Mouse (Mus musculus) 3T3-L1 (cell line): ENCODE measurements at regions not wholly inside any gene's neighbourhood (a gene's known extent, or its start where the extent isn't known, plus 50 kb on each side); places are given as distances from the start of the nearest gene placed in this dataset.
"Not testable (repeated sequence)": the region's sequence is repeated elsewhere in the genome, so short reads cannot be mapped to it uniquely, and the experiment has no call there.

ENCODE experiments used
- DNase-seq: peaks from one replicate; pipeline ENCODE4 v3.0.0-alpha.2; 2015; ENCODE audit warnings: low read depth, low spot score

DNA sequence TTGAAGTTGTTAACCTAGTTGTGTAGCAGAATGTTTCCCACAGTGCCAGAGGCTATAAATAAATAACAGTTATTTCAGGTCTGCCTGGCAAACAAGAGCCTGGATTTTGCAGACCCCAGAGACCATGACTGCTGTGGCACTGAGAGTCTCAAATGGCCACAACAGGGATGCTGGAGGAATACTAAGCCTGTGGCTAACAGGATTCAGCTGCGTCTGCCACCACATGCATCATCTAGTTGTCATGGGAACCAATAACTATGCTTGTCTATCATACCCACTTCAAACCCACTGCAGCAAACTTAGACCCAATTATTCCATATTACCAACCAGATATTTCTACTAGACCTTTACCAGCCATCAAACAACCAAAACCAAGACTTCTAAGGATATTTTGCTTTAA, 385.4 kb downstream of the Mat2b start:
- DNase-seq, result no peak

DNA sequence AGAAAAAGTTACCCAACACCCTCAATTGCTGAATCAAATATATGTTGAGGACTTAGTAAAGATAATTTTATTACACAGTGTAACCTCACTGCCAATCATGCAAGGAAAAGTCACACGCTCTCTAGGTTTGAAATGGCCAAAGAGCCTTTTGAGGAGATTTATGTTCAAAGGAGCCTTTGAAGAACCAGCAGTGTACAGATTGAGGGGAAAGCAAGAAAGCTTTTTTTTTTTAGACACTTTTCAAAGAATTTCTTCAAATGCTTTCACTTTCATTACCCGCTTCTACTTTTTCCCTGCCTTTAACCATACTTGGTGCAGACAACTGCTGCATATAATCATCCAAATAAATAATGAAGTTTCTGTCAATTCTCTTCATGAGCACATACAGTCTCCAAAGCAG, 392.4 kb downstream of the Mat2b start:
- DNase-seq, result peak; percentile 15

DNA sequence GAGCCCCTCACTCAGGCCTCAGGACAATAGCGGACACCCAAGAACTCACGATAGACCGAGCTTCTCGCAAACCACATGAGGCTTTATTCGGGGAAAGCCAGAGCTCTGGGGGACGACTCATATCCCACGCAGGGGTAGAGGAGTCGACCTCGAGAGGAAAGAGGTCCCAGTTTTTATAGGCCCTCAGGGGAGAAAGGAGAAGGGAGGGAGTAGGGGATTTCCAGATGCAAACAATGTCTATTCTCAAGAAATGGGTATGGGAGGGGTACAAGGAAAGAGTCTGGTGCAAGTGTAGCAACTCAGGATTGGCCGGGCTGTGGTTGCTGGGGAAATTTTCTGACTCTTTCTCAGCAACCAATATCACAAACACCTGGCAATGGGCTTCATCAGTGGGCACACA, 395.0 kb downstream of the Mat2b start:
- DNase-seq, result not testable (repeated sequence)

DNA sequence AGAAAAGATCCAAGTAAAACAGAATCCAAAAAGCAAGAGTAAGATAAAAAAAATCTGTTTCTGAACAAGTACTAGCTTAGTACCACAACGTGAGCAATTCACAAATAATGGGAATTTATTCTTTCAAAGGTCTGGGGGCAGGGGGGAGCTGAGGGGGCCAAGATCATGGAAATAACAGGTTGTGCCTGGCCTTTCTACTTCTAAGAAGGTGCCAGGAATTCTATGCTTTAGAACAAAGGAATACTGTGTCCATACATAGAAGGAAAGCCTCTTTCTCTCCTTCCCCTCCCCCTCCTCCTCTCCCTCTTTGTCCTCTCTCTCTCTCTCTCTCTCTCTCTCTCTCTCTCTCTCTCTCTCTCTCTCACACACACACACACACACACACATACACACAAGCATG, 408.1 kb downstream of the Mat2b start:
- DNase-seq, result no peak

DNA sequence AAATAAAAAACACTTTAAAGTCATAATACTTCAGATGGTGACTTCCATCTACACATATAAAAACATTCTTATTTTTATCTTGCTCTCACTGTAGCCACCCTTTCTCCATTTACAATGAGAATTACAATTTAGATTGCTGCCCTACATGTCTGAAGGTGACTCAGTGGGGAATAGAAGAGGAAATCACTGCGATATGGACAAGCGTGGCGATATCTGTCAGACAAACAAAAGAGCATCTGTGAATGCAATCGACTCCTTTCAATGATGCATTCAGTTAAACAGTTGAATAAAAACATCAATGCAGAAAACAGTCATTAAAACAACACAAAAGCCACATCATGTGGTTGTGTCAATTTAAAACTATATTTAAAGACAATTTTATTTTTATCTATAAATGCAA, 408.6 kb downstream of the Mat2b start:
- no peak for DNase-seq

DNA sequence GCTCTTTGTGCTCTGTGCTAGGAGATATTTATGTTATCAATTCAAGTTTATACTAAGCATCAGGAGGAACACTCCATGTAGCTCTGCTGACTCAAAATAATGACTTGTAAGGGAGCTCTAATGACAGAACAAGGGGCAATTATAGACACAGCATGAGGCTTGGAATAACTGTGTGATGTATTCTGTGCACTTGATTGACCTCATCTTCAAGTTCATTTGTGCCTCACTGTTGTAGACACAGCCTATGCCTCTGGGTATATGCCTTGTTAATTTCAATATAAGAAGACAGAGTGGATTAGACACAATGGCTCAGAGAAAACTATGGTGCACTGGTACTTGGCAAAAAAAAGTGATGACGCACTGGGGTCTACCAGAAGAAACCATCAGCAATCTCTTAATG, 418.3 kb downstream of the Mat2b start:
- DNase-seq, result no peak

DNA sequence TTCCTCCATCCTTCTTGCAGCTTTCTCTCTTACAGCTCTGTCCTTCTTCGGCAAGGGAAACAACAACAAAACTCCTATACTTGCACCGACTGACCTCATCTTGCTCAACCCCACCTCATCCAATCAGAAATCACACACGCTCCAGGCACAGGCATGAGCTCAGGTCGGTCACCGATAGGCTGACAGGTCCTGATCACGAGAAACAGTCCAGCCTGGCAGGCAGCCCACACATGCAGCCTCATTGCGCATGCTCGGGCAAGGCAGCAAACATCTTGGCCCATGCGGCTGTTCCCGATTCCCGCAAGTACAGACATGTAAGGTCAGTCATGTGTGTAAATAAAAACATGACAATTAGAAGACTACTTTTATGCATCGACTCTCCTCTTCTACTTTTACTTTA, 441.9 kb downstream of the Mat2b start:
- no peak for DNase-seq

DNA sequence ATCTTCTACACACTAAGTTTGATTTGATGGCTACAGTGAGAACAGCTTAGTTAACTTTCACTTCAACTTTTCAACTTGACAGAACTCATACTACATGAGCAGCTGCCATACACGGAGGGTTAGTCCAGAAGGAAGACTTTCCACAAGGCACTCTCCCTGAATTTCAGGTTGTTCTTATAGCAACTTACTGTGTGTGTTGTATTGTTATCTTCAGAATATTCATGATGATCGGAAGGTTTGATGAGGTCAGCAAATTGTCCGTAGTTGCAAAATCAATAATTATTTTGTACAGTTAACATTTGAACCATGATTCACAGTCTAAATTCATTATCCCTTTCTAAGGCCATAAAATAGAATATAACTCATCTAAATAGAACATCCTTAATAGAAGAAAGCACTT, 442.6 kb downstream of the Mat2b start:
- no peak for DNase-seq

DNA sequence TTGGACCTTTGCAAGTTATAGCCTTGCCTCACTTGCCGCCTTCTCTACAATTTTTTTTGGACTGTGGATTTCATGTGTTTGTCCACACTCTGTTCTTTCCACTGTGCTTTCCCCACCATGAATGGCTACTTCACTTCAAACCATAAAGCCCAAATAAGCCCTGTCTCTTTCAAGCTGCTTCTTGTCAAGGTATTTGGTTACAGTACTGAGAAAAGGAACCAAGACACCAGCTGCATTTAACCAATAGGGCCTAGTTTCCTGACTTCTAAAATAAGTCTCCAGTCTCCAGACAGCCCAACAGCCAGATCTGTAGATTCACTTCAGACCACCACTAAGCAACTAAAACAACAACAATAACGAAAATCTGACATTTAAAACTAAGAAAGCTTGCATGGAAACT, 443.9 kb downstream of the Mat2b start:
- DNase-seq, result no peak

DNA sequence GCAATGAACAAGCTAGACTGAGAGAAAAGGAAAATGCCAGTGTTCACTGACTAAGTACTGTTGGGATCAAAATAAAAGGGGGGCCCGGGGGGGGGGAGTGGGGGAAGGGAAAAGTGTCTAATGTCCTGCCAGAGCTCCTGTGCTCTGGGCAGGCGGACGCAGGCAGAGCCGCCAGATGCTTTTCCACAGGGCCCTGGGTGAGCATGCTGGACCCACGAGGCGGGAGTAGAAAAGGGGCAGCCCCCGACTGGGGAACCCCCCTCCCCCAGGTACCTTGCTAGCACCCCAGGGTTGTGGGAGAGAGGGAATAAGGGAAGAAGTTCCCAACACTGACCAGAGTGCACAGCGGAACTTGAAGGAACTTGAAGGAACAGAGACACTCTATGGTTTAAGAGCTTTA, 478.6 kb downstream of the Mat2b start:
- no peak for DNase-seq
